Mouse (Mus musculus): Measurements from ENCODE around the gene Zfp446. TPM values are rescaled to one million over a fixed set of nuclear protein-coding genes. Genes with fewer than 3 reads are reported as not detected.
"Not testable (repeated sequence)": the region's sequence is repeated elsewhere in the genome, so short reads cannot be mapped to it uniquely, and the experiment has no call there.

The Zfp446 gene
- 5.9 and 6.1 TPM in 2 replicates for polyA plus RNA-seq (2015; fragmentation: Nextera tagmentation; extraction: Ambion mirVana)

- Histone ChIP-seq H3K27me3 (replicated peaks; ENCODE audit: control insufficient read depth, insufficient read depth, low read length) (no peaks in the 10 kb centered on the region), H3K4me3 (ENCODE audit: low read length) (peak within 1 kb of the TSS; percentile 67), H3K9me3 (ENCODE audit: control insufficient read depth, low read length) (no peaks in the 10 kb centered on the region), H3K36me3 (ENCODE audit: control insufficient read depth, insufficient read depth, low read length) (no peaks in the 10 kb centered on the region), H3K27ac (ENCODE audit: low read length) (peak within 1 kb of the TSS; percentile 93), H3K4me1 (ENCODE audit: control insufficient read depth, insufficient read depth, low read length) (peaks cover 20% of the 10 kb centered on the region), H3K4me2 (ENCODE audit: low read depth, low read length) (peak within 1 kb of the TSS; percentile 65), H3K9ac (ENCODE audit: low read depth, low read length) (peak within 1 kb of the TSS; percentile 77)
- ATAC-seq: peak; percentile 99
- 0% methylated on average over 49 of the region's 49 CpGs for WGBS
Measured at GRCm38 (mm10) chr7:12977682-12978389, at the start of gene Zfp446. TSS of gene Zfp446 (plus strand) at chr7:12977848.

GRCm38 (mm10) chr7:12933615-12934140 lies 44.0 kb upstream of the Zfp446 start:
- 71% methylated on average over 4 of the region's 4 CpGs for WGBS
- H3K4me3 ChIP-seq (ENCODE audit: low read length): no peak overlapping the region
- no peaks in the 10 kb centered on the region for H3K4me1 ChIP-seq (ENCODE audit: control insufficient read depth, insufficient read depth, low read length)
- H3K9me3 ChIP-seq (ENCODE audit: control insufficient read depth, low read length): no peaks in the 10 kb centered on the region
- no peak for ATAC-seq
- no peaks in the 10 kb centered on the region for H3K36me3 ChIP-seq (ENCODE audit: control insufficient read depth, insufficient read depth, low read length)
- no peak overlapping the region for H3K9ac ChIP-seq (ENCODE audit: low read depth, low read length)
- H3K4me2 ChIP-seq (ENCODE audit: low read depth, low read length): no peak overlapping the region
- H3K27me3 ChIP-seq (replicated peaks; ENCODE audit: control insufficient read depth, insufficient read depth, low read length): no peaks in the 10 kb centered on the region
- no peak overlapping the region for H3K27ac ChIP-seq (ENCODE audit: low read length)

GRCm38 (mm10) chr7:12934808-12935207 lies 42.8 kb upstream of the Zfp446 start:
- ATAC-seq: no peak
- 79% methylated on average over 3 of the region's 3 CpGs for WGBS
- no peak overlapping the region for H3K9ac ChIP-seq (ENCODE audit: low read depth, low read length)

GRCm38 (mm10) chr7:12937254-12937803 lies 40.3 kb upstream of the Zfp446 start:
- not testable (repeated sequence) for ATAC-seq; H3K4me1 ChIP-seq (ENCODE audit: control insufficient read depth, insufficient read depth, low read length)
- 79% methylated on average over 3 of the region's 4 CpGs for WGBS

More at GRCm38 (mm10) chr7:12934808-12935207, 42.8 kb upstream of the Zfp446 start:
- Histone ChIP-seq H3K4me3 (ENCODE audit: low read length) (no peak overlapping the region), H3K27me3 (replicated peaks; ENCODE audit: control insufficient read depth, insufficient read depth, low read length) (no peaks in the 10 kb centered on the region), H3K4me2 (ENCODE audit: low read depth, low read length) (no peak overlapping the region), H3K36me3 (ENCODE audit: control insufficient read depth, insufficient read depth, low read length) (no peaks in the 10 kb centered on the region), H3K9me3 (ENCODE audit: control insufficient read depth, low read length) (no peaks in the 10 kb centered on the region), H3K4me1 (ENCODE audit: control insufficient read depth, insufficient read depth, low read length) (no peaks in the 10 kb centered on the region), H3K27ac (ENCODE audit: low read length) (no peak overlapping the region)

GRCm38 (mm10) chr7:12940599-12940998 lies 37.0 kb upstream of the Zfp446 start:
- H3K4me2 ChIP-seq (ENCODE audit: low read depth, low read length): no peak overlapping the region
- ATAC-seq: no peak
- H3K27ac ChIP-seq (ENCODE audit: low read length): no peak overlapping the region
- no peaks in the 10 kb centered on the region for H3K27me3 ChIP-seq (replicated peaks; ENCODE audit: control insufficient read depth, insufficient read depth, low read length)
- H3K4me3 ChIP-seq (ENCODE audit: low read length): no peak overlapping the region
- WGBS: 90% methylated on average over 4 of the region's 4 CpGs
- no peaks in the 10 kb centered on the region for H3K4me1 ChIP-seq (ENCODE audit: control insufficient read depth, insufficient read depth, low read length)
- no peaks in the 10 kb centered on the region for H3K36me3 ChIP-seq (ENCODE audit: control insufficient read depth, insufficient read depth, low read length)
- H3K9ac ChIP-seq (ENCODE audit: low read depth, low read length): no peak overlapping the region
- no peaks in the 10 kb centered on the region for H3K9me3 ChIP-seq (ENCODE audit: control insufficient read depth, low read length)

More at GRCm38 (mm10) chr7:12937254-12937803, 40.3 kb upstream of the Zfp446 start:
- not testable (repeated sequence) for H3K4me3 ChIP-seq (ENCODE audit: low read length); H3K27me3 ChIP-seq (replicated peaks; ENCODE audit: control insufficient read depth, insufficient read depth, low read length); H3K27ac ChIP-seq (ENCODE audit: low read length); H3K9ac ChIP-seq (ENCODE audit: low read depth, low read length); H3K9me3 ChIP-seq (ENCODE audit: control insufficient read depth, low read length); H3K36me3 ChIP-seq (ENCODE audit: control insufficient read depth, insufficient read depth, low read length); H3K4me2 ChIP-seq (ENCODE audit: low read depth, low read length)

- H3K4me3 ChIP-seq (ENCODE audit: low read length): no peak overlapping the region
- no peaks in the 10 kb centered on the region for H3K27me3 ChIP-seq (replicated peaks; ENCODE audit: control insufficient read depth, insufficient read depth, low read length)
- no peak overlapping the region for H3K9ac ChIP-seq (ENCODE audit: low read depth, low read length)
- no peaks in the 10 kb centered on the region for H3K9me3 ChIP-seq (ENCODE audit: control insufficient read depth, low read length)
- no peaks in the 10 kb centered on the region for H3K4me1 ChIP-seq (ENCODE audit: control insufficient read depth, insufficient read depth, low read length)
- no peaks in the 10 kb centered on the region for H3K36me3 ChIP-seq (ENCODE audit: control insufficient read depth, insufficient read depth, low read length)
- no peak overlapping the region for H3K4me2 ChIP-seq (ENCODE audit: low read depth, low read length)
- no peak overlapping the region for H3K27ac ChIP-seq (ENCODE audit: low read length)
- no peak for ATAC-seq
Measured at GRCm38 (mm10) chr7:12943488-12943887, 34.2 kb upstream of the Zfp446 start.

- peak; percentile 98 for ATAC-seq
- Histone ChIP-seq H3K9ac (ENCODE audit: low read depth, low read length) (peak overlapping the region; percentile 77), H3K27ac (ENCODE audit: low read length) (peak overlapping the region; percentile 89), H3K4me3 (ENCODE audit: low read length) (peak overlapping the region; percentile 52), H3K4me2 (ENCODE audit: low read depth, low read length) (peak overlapping the region; percentile 88), H3K9me3 (ENCODE audit: control insufficient read depth, low read length) (no peaks in the 10 kb centered on the region), H3K4me1 (ENCODE audit: control insufficient read depth, insufficient read depth, low read length) (peaks cover 10% of the 10 kb centered on the region), H3K27me3 (replicated peaks; ENCODE audit: control insufficient read depth, insufficient read depth, low read length) (no peaks in the 10 kb centered on the region), H3K36me3 (ENCODE audit: control insufficient read depth, insufficient read depth, low read length) (no peaks in the 10 kb centered on the region)
- 8% methylated on average over 35 of the region's 35 CpGs for WGBS
Measured at GRCm38 (mm10) chr7:12949032-12949871, 28.4 kb upstream of the Zfp446 start.

- H3K4me1 ChIP-seq (ENCODE audit: control insufficient read depth, insufficient read depth, low read length): peaks cover 10% of the 10 kb centered on the region
- WGBS: 4% methylated on average over 16 of the region's 16 CpGs
- no peaks in the 10 kb centered on the region for H3K27me3 ChIP-seq (replicated peaks; ENCODE audit: control insufficient read depth, insufficient read depth, low read length)
- ATAC-seq: peak; percentile 78
- H3K36me3 ChIP-seq (ENCODE audit: control insufficient read depth, insufficient read depth, low read length): no peaks in the 10 kb centered on the region
- peak overlapping the region; percentile 52 for H3K4me3 ChIP-seq (ENCODE audit: low read length)
- peak overlapping the region; percentile 88 for H3K4me2 ChIP-seq (ENCODE audit: low read depth, low read length)
- peak overlapping the region; percentile 89 for H3K27ac ChIP-seq (ENCODE audit: low read length)
- peak overlapping the region; percentile 77 for H3K9ac ChIP-seq (ENCODE audit: low read depth, low read length)
- H3K9me3 ChIP-seq (ENCODE audit: control insufficient read depth, low read length): no peaks in the 10 kb centered on the region
Measured at GRCm38 (mm10) chr7:12949872-12950229, 27.8 kb upstream of the Zfp446 start.

GRCm38 (mm10) chr7:12954896-12955295 lies 22.8 kb upstream of the Zfp446 start:
- peaks cover 6% of the 10 kb centered on the region for H3K4me1 ChIP-seq (ENCODE audit: control insufficient read depth, insufficient read depth, low read length)
- 46% methylated on average over 3 of the region's 3 CpGs for WGBS

More at GRCm38 (mm10) chr7:12954896-12955295, 22.8 kb upstream of the Zfp446 start:
- Histone ChIP-seq H3K27ac (ENCODE audit: low read length) (no peak overlapping the region), H3K36me3 (ENCODE audit: control insufficient read depth, insufficient read depth, low read length) (no peaks in the 10 kb centered on the region), H3K4me2 (ENCODE audit: low read depth, low read length) (no peak overlapping the region), H3K27me3 (replicated peaks; ENCODE audit: control insufficient read depth, insufficient read depth, low read length) (no peaks in the 10 kb centered on the region), H3K9ac (ENCODE audit: low read depth, low read length) (no peak overlapping the region), H3K9me3 (ENCODE audit: control insufficient read depth, low read length) (no peaks in the 10 kb centered on the region), H3K4me3 (ENCODE audit: low read length) (no peak overlapping the region)
- ATAC-seq: no peak
